Mouse (Mus musculus) left cerebral cortex, adult 2 months (tissue): ENCODE results near the gene Sec14l3. TPM values are rescaled to one million over a fixed set of nuclear protein-coding genes. Genes with fewer than 3 reads are reported as not detected.
"Not testable (repeated sequence)": the region's sequence is repeated elsewhere in the genome, so short reads cannot be mapped to it uniquely, and the experiment has no call there.

ENCODE experiments used
- DNase-seq, 2 experiments: peaks; one replicate each; pipeline ENCODE4 v3.0.0; 2021 to 2022; ENCODE audit warnings: low spot score in 2 of 2, mixed read lengths in 1 of 2; ENCODE audit errors: extremely low spot score in 1 of 2
- H3K27ac ChIP-seq: fragments of 200-600 bp; 2 replicates; pipeline ENCODE4 v1.8.1; 2022
- H3K4me3 ChIP-seq: fragments of 200-600 bp; 2 replicates; pipeline ENCODE4 v1.8.1; 2022
- CTCF ChIP-seq: fragments of 200-600 bp; IDR thresholded peaks from 2 replicates; pipeline ENCODE4 v1.8.1; 2022; ENCODE audit warnings: antibody characterized with exemption, mild to moderate bottlenecking, moderate library complexity
- intact Hi-C: fragments of 180-260 bp; cut with DNase I; formaldehyde crosslinking; loops from one replicate; pipeline ENCODE4 v1.15.1; 2025
- long read RNA-seq, 2 experiments: library from polyadenylated mRNA; stranded (forward); transcript quantifications; one replicate each; pipeline ENCODE4 v2.0.0; 2021; ENCODE audit warnings: borderline mapping rate in 2 of 2
- total RNA-seq, 2 experiments: library from RNA; stranded (reverse); gene quantifications; 2 replicates each; pipeline ENCODE4 v1.2.3; 2021

Gene Sec14l3
- total RNA-seq = 1 to 10 TPM; 1.3 to 1.4 TPM
- long read RNA-seq, experiment 1, partial matches to known transcripts = 0 of 1 reads
- long read RNA-seq, experiment 1, other reads (novel, unspliced or antisense) = 0 of 1 reads
- long read RNA-seq, experiment 2 = 0 reads

- no peak for TF ChIP-seq CTCF
- Histone ChIP-seq H3K4me3 (no peak within 1 kb of the TSS), H3K27ac (no peak within 1 kb of the TSS)
- intact Hi-C loops = no loop called here
- no peak for DNase-seq
These were observed at the start of gene Sec14l3 for GRCm38 (mm10) chr11:4064627-4065122. Gene Sec14l3 (plus strand): TSS chr11:4064841.

- H3K4me3 ChIP-seq, H3K27ac ChIP-seq, intact Hi-C loops, DNase-seq: not testable (repeated sequence)
These were observed 48.8 kb upstream of the Sec14l3 start for GRCm38 (mm10) chr11:4015796-4016195.

GRCm38 (mm10) chr11:4022111-4022510, 42.5 kb upstream of the Sec14l3 start:
- H3K27ac ChIP-seq, DNase-seq, H3K4me3 ChIP-seq, intact Hi-C loops: not testable (repeated sequence)

GRCm38 (mm10) chr11:4023321-4023720, 41.3 kb upstream of the Sec14l3 start:
- TF ChIP-seq CTCF = no peak
- intact Hi-C loops = no loop called here
- H3K4me3 ChIP-seq = no peak overlapping the region
- DNase-seq = no peak
- no peak overlapping the region for H3K27ac ChIP-seq

GRCm38 (mm10) chr11:4027066-4027465, 37.6 kb upstream of the Sec14l3 start:
- intact Hi-C loops = no loop called here
- TF ChIP-seq CTCF = no peak
- no peak for DNase-seq
- Histone ChIP-seq H3K4me3 (no peak overlapping the region), H3K27ac (no peak overlapping the region)

GRCm38 (mm10) chr11:4027561-4028334, 36.9 kb upstream of the Sec14l3 start:
- peak in 1 of 2 experiments; percentile 32 for DNase-seq
- Histone ChIP-seq H3K4me3 (no peak overlapping the region), H3K27ac (no peak overlapping the region)
- intact Hi-C loops = no loop called here
- TF ChIP-seq CTCF = no peak

GRCm38 (mm10) chr11:4029343-4029742, 35.3 kb upstream of the Sec14l3 start:
- H3K4me3 ChIP-seq = no peak overlapping the region
- intact Hi-C loops = no loop called here
- no peak for DNase-seq
- no peak; the same call in 1 of the 2 replicates for TF ChIP-seq CTCF
- no peak overlapping the region for H3K27ac ChIP-seq

- intact Hi-C loops = no loop called here
- Histone ChIP-seq H3K4me3 (no peak within 1 kb of the TSS), H3K27ac (no peak within 1 kb of the TSS)
- no peak for DNase-seq
- TF ChIP-seq CTCF = no peak
These were observed 33.3 kb upstream of the Sec14l3 start, which contains the start of gene Sec14l4 for GRCm38 (mm10) chr11:4031126-4031941. Gene Sec14l4 (plus strand): TSS chr11:4031462.

- H3K4me3 ChIP-seq = no peak overlapping the region
- intact Hi-C loops = no loop called here
- no peak for TF ChIP-seq CTCF
- no peak for DNase-seq
- H3K27ac ChIP-seq = no peak overlapping the region
These were observed 32.7 kb upstream of the Sec14l3 start for GRCm38 (mm10) chr11:4031961-4032360.

GRCm38 (mm10) chr11:4033471-4033870, 31.2 kb upstream of the Sec14l3 start:
- intact Hi-C loops = no loop called here

GRCm38 (mm10) chr11:4034169-4034568, 30.5 kb upstream of the Sec14l3 start:
- intact Hi-C loops = no loop called here
- Histone ChIP-seq H3K27ac (no peak overlapping the region), H3K4me3 (no peak overlapping the region)
- no peak for TF ChIP-seq CTCF
- no peak for DNase-seq

More at GRCm38 (mm10) chr11:4033471-4033870, 31.2 kb upstream of the Sec14l3 start:
- no peak for TF ChIP-seq CTCF
- Histone ChIP-seq H3K27ac (no peak overlapping the region), H3K4me3 (no peak overlapping the region)
- no peak for DNase-seq
